Mouse (Mus musculus) Patski (cell line): ENCODE measurements around the gene Prdm16. TPM values are rescaled to one million over a fixed set of nuclear protein-coding genes. Genes with fewer than 3 reads are reported as not detected.

Experiments used
- ATAC-seq: fragments of 100-300 bp; one replicate; pipeline ENCODE4 v1.8.0; 2021
- CTCF ChIA-PET: fragments of 350-600 bp; sonication (Branson Sonifier 250); formaldehyde crosslinking; loops from one replicate; lab custom pipeline; 2022; ENCODE audit warnings: inconsistent platforms; lab: Charles Lee
- POLR2A ChIA-PET: fragments of 350-600 bp; sonication (Branson Sonifier 250); formaldehyde crosslinking; loops from one replicate; lab custom pipeline; 2022; ENCODE audit warnings: antibody characterized with exemption, inconsistent platforms; lab: Charles Lee
- DNase-seq: peaks from one replicate; pipeline ENCODE4 v3.0.0-alpha.2; 2011; ENCODE audit warnings: low read depth, low spot score
- H3K27me3 ChIP-seq: fragments of 371-371 bp; one replicate; pipeline ENCODE4 v1.5.1; 2021
- CTCF ChIP-seq: fragments of 100-300 bp; IDR thresholded peaks from one replicate; pipeline ENCODE4 v1.5.1; 2021
- in situ Hi-C: fragments of 300-500 bp; cut with MboI; formaldehyde crosslinking; loops from 3 replicates; pipeline ENCODE4 v1.11.1; 2018; ENCODE audit warnings: low pct_unique_long_range_greater_than_20kb, mixed read lengths
- polyA plus RNA-seq: library from polyadenylated mRNA; unstranded; gene quantifications from one replicate; pipeline ENCODE4 v1.2.3, GENCODE M21; 2021

Gene Prdm16
- polyA plus RNA-seq, 1 experiment from 2014 or later = not detected

- no peak for TF ChIP-seq CTCF
- DNase-seq (no peak), ATAC-seq (no peak)
- CTCF ChIA-PET = no interaction called here
- H3K27me3 ChIP-seq = peaks cover 13% of the 10 kb centered on the region
- in situ Hi-C loops = no loop called here
- POLR2A ChIA-PET = no interaction called here
Measured at GRCm38 (mm10) chr4:154418993-154419392, 217.7 kb downstream of the Prdm16 start.

- no peak for TF ChIP-seq CTCF
- ChIA-PET CTCF (no interaction called here), POLR2A (no interaction called here)
- no peak for DNase-seq
- H3K27me3 ChIP-seq = peaks cover 18% of the 10 kb centered on the region
- in situ Hi-C loops = no loop called here
- no peak for ATAC-seq
Measured at GRCm38 (mm10) chr4:154418327-154418744, 218.3 kb downstream of the Prdm16 start.

GRCm38 (mm10) chr4:154416728-154417127 is 219.9 kb downstream of the Prdm16 start:
- TF ChIP-seq CTCF = no peak
- H3K27me3 ChIP-seq = peaks cover 22% of the 10 kb centered on the region
- in situ Hi-C loops = no loop called here
- POLR2A ChIA-PET = no interaction called here
- ATAC-seq (no peak), DNase-seq (no peak)
- CTCF ChIA-PET = no interaction called here

- TF ChIP-seq CTCF = no peak
- DNase-seq (no peak), ATAC-seq (no peak)
- ChIA-PET POLR2A (no interaction called here), CTCF (no interaction called here)
- H3K27me3 ChIP-seq = peaks cover 31% of the 10 kb centered on the region
- in situ Hi-C loops = no loop called here
Measured at GRCm38 (mm10) chr4:154414885-154415284, 221.8 kb downstream of the Prdm16 start.

- peaks cover 45% of the 10 kb centered on the region for H3K27me3 ChIP-seq
- ChIA-PET CTCF (no interaction called here), POLR2A (no interaction called here)
- TF ChIP-seq CTCF = no peak
- no peak for ATAC-seq
- in situ Hi-C loops = no loop called here
- no peak for DNase-seq
Measured at GRCm38 (mm10) chr4:154410559-154410958, 226.1 kb downstream of the Prdm16 start.

- POLR2A ChIA-PET = no interaction called here
- TF ChIP-seq CTCF = no peak
- CTCF ChIA-PET = no interaction called here
- in situ Hi-C loops = no loop called here
- ATAC-seq (no peak), DNase-seq (no peak)
- peaks cover 44% of the 10 kb centered on the region for H3K27me3 ChIP-seq
Measured at GRCm38 (mm10) chr4:154409841-154410240, 226.8 kb downstream of the Prdm16 start.

- POLR2A ChIA-PET = no interaction called here
- in situ Hi-C loops = no loop called here
- peaks cover 41% of the 10 kb centered on the region for H3K27me3 ChIP-seq
- CTCF ChIA-PET = no interaction called here
- no peak for ATAC-seq
- no peak for DNase-seq
- TF ChIP-seq CTCF = no peak
Measured at GRCm38 (mm10) chr4:154409237-154409721, 227.4 kb downstream of the Prdm16 start.

- no peak for DNase-seq
- POLR2A ChIA-PET = no interaction called here
- H3K27me3 ChIP-seq = peaks cover 16% of the 10 kb centered on the region
- CTCF ChIA-PET = no interaction called here
- in situ Hi-C loops = no loop called here
- ATAC-seq = no peak
- TF ChIP-seq CTCF = no peak
Measured at GRCm38 (mm10) chr4:154402948-154403347, 233.7 kb downstream of the Prdm16 start.

GRCm38 (mm10) chr4:154401982-154402932 is 234.4 kb downstream of the Prdm16 start:
- TF ChIP-seq CTCF = no peak
- in situ Hi-C loops = no loop called here
- peaks cover 12% of the 10 kb centered on the region for H3K27me3 ChIP-seq
- ChIA-PET CTCF (no interaction called here), POLR2A (no interaction called here)
- DNase-seq = no peak
- ATAC-seq = no peak

- ChIA-PET POLR2A (no interaction called here), CTCF (no interaction called here)
- peaks cover 12% of the 10 kb centered on the region for H3K27me3 ChIP-seq
- no peak for DNase-seq
- in situ Hi-C loops = no loop called here
- no peak for TF ChIP-seq CTCF
- no peak for ATAC-seq
Measured at GRCm38 (mm10) chr4:154401379-154401778, 235.3 kb downstream of the Prdm16 start.
